Mouse (Mus musculus) spleen, adult 12 weeks (tissue): ENCODE measurements around the gene Tmem150c.

Experiments
- DNase-seq: peaks from one replicate; pipeline ENCODE4 v3.0.0; 2022; ENCODE audit warnings: low spot score

Gene Tmem150c

GRCm38 (mm10) chr5:100054807-100055547 is 104.6 kb downstream of the Tmem150c start:
- no peak for DNase-seq

GRCm38 (mm10) chr5:100052728-100053127 is 106.9 kb downstream of the Tmem150c start:
- no peak for DNase-seq

- no peak for DNase-seq
These were observed 109.7 kb downstream of the Tmem150c start for GRCm38 (mm10) chr5:100049904-100050303.

GRCm38 (mm10) chr5:100047871-100048270 is 111.7 kb downstream of the Tmem150c start:
- no peak for DNase-seq

- no peak for DNase-seq
These were observed 112.4 kb downstream of the Tmem150c start for GRCm38 (mm10) chr5:100047143-100047640.

GRCm38 (mm10) chr5:100046096-100046495 is 113.5 kb downstream of the Tmem150c start:
- no peak for DNase-seq

GRCm38 (mm10) chr5:100044621-100045020 is 115.0 kb downstream of the Tmem150c start:
- no peak for DNase-seq

- DNase-seq, result no peak
These were observed 115.6 kb downstream of the Tmem150c start for GRCm38 (mm10) chr5:100044030-100044429.

- DNase-seq, result no peak
These were observed 116.2 kb downstream of the Tmem150c start for GRCm38 (mm10) chr5:100043361-100043760.

GRCm38 (mm10) chr5:100042467-100042866 is 117.1 kb downstream of the Tmem150c start:
- no peak for DNase-seq

GRCm38 (mm10) chr5:100041272-100041671 is 118.3 kb downstream of the Tmem150c start:
- DNase-seq, result no peak

- no peak for DNase-seq
These were observed 119.3 kb downstream of the Tmem150c start for GRCm38 (mm10) chr5:100040281-100040784.

- DNase-seq, result peak; percentile 93
These were observed 119.9 kb downstream of the Tmem150c start, which contains the start of the genes Hnrnpdl and Enoph1 for GRCm38 (mm10) chr5:100039602-100040142. TSS of gene Hnrnpdl (minus strand) at chr5:100039664. TSS of gene Enoph1 (plus strand) at chr5:100039985.

- DNase-seq, result peak; percentile 96
These were observed 120.7 kb downstream of the Tmem150c start for GRCm38 (mm10) chr5:100038714-100039601.

- DNase-seq, result peak; percentile 82
These were observed 121.5 kb downstream of the Tmem150c start for GRCm38 (mm10) chr5:100037965-100038713.

- no peak for DNase-seq
These were observed 122.9 kb downstream of the Tmem150c start for GRCm38 (mm10) chr5:100036681-100037080.

GRCm38 (mm10) chr5:100035950-100036349 is 123.7 kb downstream of the Tmem150c start:
- no peak for DNase-seq

- no peak for DNase-seq
These were observed 127.0 kb downstream of the Tmem150c start for GRCm38 (mm10) chr5:100032646-100033045.

GRCm38 (mm10) chr5:100032107-100032506 is 127.5 kb downstream of the Tmem150c start:
- DNase-seq, result no peak

- no peak for DNase-seq
These were observed 129.5 kb downstream of the Tmem150c start for GRCm38 (mm10) chr5:100030069-100030468.
